Mouse (Mus musculus) adrenal gland, adult 18-20 months (tissue): ENCODE data around the gene Lancl3. TPM values are rescaled to one million over a fixed set of nuclear protein-coding genes. Genes with fewer than 3 reads are reported as not detected.
"Not testable (repeated sequence)": the region's sequence is repeated elsewhere in the genome, so short reads cannot be mapped to it uniquely, and the experiment has no call there.

ENCODE experiments used
- DNase-seq, 2 experiments: peaks; one replicate each; pipeline ENCODE4 v3.0.0; 2021 to 2022; ENCODE audit warnings: low spot score in 2 of 2
- total RNA-seq, 2 experiments: library from RNA; stranded (reverse); gene quantifications; 1 replicate in 1 of 2; 2 replicates in 1 of 2; pipeline ENCODE4 v1.2.3; 2021

Lancl3 gene
- total RNA-seq, 2 experiments from 2014 or later, result 3.9 to 5.6 TPM

DNA sequence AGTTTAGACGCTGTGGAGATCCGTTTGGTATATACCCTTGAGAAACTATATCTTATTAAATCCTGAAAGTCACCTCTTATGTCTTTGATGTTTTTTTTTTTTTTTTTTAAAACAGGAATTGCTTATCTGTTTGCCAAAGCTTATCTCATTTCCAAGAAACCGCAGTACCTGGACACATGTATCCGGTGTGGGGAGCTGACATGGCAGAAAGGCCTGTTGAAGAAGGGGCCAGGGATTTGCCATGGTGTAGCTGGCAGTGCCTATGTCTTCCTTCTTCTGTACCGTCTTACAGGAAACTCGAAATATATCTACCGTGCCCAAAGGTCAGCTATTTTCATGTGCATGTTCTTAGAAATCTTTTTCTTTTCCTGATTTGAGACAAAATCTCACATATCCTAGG lies 58.1 kb downstream of the Lancl3 start:
- DNase-seq, result no peak

DNA sequence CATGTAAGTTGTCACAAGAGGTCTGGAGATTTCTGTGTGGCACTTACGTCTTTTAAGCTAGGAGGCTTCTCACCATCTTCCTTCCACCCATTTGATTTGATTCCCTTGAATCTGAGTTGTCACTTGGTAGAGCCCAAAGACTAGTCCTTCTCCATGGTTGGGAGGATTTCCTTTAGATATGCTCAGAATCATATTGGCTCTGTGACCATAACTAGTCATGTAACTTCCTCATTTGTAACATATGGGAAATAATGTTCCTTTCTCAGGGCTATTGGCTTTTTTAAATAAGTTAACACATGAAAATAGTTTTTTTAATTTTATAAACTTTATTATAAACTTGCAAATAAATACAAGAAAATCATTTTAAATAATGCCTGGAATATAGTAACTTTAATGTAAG lies 59.6 kb downstream of the Lancl3 start:
- DNase-seq, result no peak

DNA sequence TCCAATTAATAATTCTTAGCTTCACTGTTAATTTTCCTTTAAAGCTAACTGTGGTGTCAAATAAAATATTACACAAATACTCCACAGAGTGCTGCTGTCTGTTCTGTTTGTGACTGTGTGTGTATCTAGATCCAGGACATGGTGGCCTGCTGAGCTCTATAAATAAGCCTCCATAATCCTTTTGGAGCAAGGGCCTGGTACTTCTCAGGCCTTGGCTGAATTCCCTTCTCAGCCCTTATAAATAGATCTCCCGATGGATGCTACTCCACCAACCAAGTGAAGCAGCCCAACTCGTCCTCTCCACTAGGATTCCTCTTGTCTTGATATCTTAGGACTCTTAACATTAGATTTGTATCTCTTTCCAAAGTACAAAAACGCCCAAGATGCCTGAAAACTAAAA lies 71.4 kb downstream of the Lancl3 start:
- no peak for DNase-seq

DNA sequence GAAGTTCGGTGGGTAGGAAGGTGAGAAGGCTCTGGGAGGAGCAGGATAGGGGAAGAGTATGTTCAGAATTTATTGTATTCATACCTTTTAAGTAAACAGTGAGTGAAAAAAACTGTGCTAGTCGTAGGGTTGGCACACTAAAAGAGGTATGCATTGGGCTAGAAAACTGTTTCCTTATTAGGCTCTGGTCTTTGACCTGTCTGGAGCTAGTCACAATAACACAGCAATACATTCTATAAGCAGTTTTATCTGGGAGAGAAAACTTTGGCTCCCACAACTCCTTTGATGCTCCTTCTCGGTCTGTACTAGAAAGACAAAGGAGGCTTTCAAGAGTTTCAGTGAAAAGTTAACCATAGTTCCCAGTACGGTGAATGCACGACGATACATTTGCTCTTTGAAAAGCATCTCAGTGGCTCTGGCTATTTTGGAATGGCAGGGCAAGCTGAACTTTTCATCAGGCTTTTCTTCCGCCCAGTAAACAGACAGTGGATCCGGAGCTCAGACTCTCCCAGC lies 72.3 kb downstream of the Lancl3 start:
- DNase-seq, result no peak

DNA sequence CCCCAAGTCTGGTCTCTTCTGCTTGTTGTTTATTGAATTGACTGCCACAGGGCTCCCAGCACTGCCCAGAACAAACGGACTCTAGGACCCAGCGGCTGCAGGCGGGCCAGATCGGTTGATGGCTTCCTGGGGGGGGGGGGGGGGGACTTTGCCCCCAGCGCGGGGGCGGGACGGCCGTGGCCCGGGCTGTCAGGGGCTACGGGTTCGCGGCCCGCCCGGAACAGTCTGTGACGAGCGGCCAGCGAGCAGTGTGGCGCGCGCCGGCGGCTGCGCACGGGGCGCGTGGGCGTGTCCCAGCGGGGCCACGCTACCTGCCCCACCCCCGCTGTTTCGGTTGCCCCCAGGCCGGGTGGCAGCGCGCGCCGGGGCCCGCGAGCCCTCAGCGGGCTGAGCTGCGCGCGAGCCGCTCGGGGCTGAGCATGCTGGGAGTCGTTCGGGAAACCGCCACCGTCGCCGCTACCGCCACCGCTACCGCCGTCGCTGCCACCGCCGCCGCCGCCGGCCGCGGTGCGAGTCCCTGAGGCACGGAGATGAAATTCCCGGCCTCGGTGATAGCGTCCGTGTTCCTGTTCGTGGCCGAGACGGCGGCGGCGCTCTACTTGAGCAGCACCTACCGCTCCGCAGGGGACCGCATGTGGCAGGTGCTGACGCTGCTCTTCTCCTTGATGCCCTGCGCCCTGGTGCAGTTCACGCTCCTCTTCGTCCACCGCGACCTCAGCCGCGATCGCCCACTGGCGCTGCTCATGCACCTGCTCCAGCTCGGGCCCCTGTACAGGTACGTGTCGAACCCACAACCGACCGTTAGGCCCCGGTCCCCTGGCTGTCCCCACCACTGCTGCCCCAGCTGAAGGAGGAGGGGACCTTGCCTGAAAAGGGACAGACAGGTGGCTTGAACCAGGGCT lies 73.0 kb downstream of the Lancl3 start, which contains the start of gene Xk:
Gene Xk (plus strand): TSS at position 297 of the 902 bp plus-strand sequence.
- DNase-seq, result peak; percentile 35 to 48

DNA sequence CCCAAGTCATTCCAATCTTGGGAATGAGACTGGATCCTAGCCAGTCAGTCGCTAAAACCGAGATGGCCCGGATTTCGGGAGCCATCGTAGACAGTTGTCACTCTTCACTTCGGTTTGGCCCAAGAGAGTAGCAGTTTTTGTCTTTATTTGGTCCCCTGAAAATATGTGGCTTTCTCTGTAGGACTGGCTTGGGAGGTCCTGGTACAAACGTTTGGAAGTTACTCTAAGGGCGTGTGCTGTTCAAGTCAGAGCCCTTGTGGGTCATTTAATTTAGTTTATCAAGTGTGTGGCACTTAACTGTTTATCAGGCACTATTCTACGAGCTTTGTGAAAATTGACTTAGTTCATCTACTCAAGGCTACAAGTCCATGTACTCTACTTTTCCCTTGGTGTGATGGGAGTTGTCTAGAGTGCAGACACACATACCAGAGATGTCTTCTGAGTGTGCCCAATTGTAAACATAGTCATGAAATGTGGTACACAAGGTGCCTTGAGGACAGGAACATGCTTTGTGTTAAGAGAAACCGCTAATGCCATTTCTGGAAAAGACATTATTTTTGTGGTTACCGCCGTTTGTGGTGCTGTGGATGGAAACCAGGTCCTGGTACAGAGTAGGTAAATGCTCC lies 73.8 kb downstream of the Lancl3 start:
- no peak for DNase-seq

DNA sequence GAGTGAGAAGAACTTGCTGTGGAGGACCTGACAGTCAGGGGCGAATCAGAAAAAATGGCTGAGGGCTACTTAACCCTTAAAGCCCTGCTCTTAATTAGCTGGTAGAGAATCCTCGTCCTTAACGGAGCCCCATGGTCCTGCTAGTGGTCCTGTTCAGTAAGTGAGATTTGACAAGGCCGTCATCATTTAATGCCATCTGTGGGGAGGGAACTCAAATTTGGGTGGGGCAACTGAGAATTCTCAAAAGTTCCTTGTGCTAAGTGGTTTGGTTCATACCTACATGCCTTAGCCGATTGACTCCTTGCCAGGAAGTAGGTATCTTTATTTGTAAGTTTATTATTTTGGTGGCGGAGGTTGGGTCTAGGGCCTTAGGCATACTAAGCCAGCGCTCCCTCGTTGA lies 74.6 kb downstream of the Lancl3 start:
- DNase-seq, result no peak

DNA sequence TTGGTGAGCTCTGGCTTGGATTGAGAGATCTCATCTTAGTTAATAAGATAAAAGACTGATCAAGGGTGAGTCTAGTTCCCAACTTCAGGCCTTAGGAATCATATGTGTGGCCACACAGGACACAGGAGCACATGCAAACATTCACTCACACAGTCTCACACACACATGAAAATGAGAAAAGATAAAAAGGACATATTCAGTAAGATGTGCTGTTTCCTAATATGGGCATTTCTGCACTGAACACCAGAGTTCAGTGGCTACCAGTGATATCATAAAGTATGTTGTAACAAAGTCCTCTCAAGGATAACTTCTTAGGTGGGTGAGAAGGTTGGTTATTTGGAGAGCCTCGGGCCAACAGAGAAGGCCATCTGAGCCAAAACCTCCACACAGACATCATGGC lies 83.8 kb downstream of the Lancl3 start, which contains the start of gene H2al1m:
Gene H2al1m (plus strand): TSS at position 301 of the 400 bp plus-strand sequence.
- not testable (repeated sequence) for DNase-seq

DNA sequence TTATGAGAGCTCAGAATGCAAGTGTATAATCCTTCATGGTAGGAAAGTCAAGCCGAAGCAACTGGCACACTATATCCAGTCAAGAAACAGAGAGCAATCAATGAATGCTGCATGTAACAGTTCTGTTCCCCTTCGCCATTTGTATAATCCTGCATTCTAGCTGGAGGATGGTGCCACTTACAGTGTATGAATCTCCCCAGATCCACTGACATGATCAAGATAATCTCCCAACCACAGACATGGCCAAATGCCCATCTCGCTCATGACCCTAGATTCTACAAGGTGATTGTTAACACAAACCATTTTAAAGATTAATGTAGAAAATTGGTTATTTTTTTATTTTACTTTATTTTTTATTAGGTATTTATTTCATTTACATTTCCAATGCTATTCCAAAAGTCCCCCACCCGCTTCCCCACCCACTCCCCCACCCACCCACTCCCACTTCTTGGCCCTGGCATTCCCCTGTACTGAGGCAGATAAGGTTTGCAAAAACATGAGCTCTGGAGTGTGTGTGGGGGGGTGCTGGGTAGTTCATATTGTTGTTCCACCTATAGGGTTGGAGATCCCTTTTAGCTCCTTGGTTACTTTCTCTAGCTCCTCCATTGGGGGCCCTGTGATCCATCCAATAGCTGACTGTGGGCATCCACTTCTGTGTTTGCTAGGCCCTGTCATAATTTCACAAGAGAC lies 93.6 kb downstream of the Lancl3 start:
- not testable (repeated sequence) for DNase-seq

DNA sequence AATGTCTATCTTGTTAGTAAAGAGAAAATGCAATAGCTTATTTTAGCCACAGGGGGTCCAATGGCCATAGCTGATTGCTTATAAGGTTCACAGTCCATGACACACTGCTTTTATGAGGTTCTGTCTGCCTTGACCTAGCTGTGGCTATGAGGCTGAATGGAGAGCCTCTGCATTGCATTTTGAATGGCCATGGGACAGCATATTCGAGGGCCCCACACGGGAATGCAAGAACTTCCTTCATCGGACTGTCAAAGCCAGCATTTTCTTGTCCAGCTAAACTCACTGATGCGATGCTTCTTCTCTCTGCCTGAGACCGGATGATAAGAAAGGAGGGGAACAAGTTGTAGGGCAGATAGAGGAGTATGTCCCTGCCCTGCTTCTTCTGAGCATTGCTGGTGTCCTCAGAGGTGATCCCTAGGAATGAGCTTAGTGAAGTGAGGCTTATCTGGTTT lies 98.7 kb downstream of the Lancl3 start:
- no peak for DNase-seq

DNA sequence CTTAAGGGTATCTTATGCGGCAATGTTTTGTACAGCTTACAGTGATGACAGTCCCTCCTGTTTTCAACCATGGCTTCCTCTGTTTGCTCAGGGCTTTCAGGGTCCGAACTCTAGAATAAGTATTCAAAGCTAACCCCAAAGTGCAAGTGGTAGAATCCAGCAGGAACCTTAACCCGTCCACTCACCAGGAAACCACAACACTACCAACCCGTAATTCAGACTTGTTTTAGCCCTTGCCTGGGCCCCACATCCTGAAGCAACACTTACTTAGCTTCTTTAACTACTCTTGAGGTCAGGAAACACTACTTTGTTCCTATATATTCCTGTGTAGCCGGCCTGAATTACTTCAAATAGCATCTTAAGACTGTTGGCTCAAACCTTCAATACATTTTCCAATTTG lies 103.1 kb downstream of the Lancl3 start:
- no peak for DNase-seq

DNA sequence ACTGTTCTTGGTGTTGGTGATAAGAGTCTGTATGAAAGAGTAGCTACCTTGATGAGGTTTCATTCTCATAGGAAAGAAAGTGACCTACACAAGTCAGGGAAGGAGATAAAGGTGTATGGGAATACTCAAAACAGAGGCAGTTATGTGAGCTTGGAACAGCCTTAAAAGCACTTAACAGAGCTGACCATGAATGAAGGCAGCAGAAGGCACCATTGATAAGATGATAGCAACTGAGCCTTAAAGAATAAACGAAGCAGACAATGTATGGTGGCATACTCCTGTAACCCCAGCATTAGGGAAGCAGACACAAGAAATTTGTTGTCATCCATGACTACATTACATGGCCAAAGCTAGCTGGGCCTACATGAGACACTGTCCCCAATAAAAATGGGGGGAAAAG lies 103.8 kb downstream of the Lancl3 start:
- DNase-seq, result no peak

DNA sequence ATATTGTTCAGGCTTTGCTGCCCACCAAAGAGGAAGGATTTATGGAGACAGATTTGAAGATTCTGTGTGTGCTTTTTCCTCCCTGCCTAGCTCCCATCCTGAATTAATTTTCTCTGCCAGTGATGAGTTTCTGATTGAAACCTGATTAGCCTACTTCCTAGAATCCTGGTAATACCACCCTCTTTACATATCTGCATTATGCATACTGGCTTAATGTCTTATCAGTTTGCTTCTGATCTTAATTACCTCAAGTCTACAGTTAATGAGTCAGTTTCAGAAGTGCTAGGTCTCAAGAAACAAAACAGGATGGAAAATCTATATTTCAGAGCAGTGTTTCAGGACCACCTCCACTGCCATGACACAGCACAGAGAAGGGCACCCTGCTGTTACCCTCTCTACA lies 116.8 kb downstream of the Lancl3 start:
- not testable (repeated sequence) for DNase-seq

Other genes with a start within 250 kb of the Lancl3 start
- not detected for gene Fthl17b, start 236.9 kb upstream of the Lancl3 start, total RNA-seq
- not detected for gene Fthl17c, start 223.3 kb upstream of the Lancl3 start, total RNA-seq
- gene Fthl17d, start 213.1 kb upstream of the Lancl3 start, total RNA-seq, result not detected
- not detected for gene Fthl17e, start 166.4 kb upstream of the Lancl3 start, total RNA-seq
- gene Fthl17f, start 136.9 kb upstream of the Lancl3 start, total RNA-seq, result not detected
- not detected for gene 4930402K13Rik, start 95.3 kb upstream of the Lancl3 start, total RNA-seq
- gene Gm14862, start 57.0 kb downstream of the Lancl3 start, total RNA-seq, result not detected
- gene Xk, start 72.9 kb downstream of the Lancl3 start, total RNA-seq, result 1 to 10 TPM; 2.1 TPM
- not detected for gene H2al1m, start 83.9 kb downstream of the Lancl3 start, total RNA-seq
- gene H2al1k, start 150.7 kb downstream of the Lancl3 start, total RNA-seq, result not detected